Mouse (Mus musculus) C2C12 (cell line): ENCODE measurements around the gene Dda1. TPM values are rescaled to one million over a fixed set of nuclear protein-coding genes. Genes with fewer than 3 reads are reported as not detected.
"Not testable (repeated sequence)": the region's sequence is repeated elsewhere in the genome, so short reads cannot be mapped to it uniquely, and the experiment has no call there.

Source experiments
- H3K27me3 ChIP-seq: one replicate; pipeline ENCODE4 v1.6.1; 2011; ENCODE audit not compliant: control insufficient read depth, insufficient read depth, insufficient read length
- H3K36me3 ChIP-seq: one replicate; pipeline ENCODE4 v1.6.1; 2011; ENCODE audit not compliant: control insufficient read depth, insufficient read depth
- H3K4me3 ChIP-seq: one replicate; pipeline ENCODE4 v1.5.1; 2011; ENCODE audit warnings: mild to moderate bottlenecking, control low read depth; ENCODE audit not compliant: poor library complexity, insufficient read depth, severe bottlenecking
- H3K79me2 ChIP-seq: one replicate; pipeline ENCODE4 v1.6.1; 2011; ENCODE audit not compliant: control insufficient read depth, insufficient read depth
- H3K79me3 ChIP-seq: one replicate; pipeline ENCODE4 v1.6.1; 2011; ENCODE audit warnings: low read depth, control low read depth
- H3ac ChIP-seq: one replicate; pipeline ENCODE3; 2011; ENCODE audit warnings: low read depth; ENCODE audit not compliant: control insufficient read depth, insufficient read length
- CEBPB ChIP-seq: IDR thresholded peaks from one replicate; pipeline ENCODE4 v1.6.1; 2011; ENCODE audit warnings: low read depth, mild to moderate bottlenecking, control low read depth, moderate library complexity
- CTCF ChIP-seq: IDR thresholded peaks from one replicate; pipeline ENCODE4 v1.5.1; 2011; ENCODE audit not compliant: control insufficient read depth, insufficient read depth, insufficient read length
- FOSL1 ChIP-seq: IDR thresholded peaks from one replicate; pipeline ENCODE4 v1.8.0; 2011; ENCODE audit warnings: mild to moderate bottlenecking, low read length; ENCODE audit not compliant: poor library complexity, insufficient read depth, severe bottlenecking
- MAX ChIP-seq: IDR thresholded peaks from one replicate; pipeline ENCODE4 v1.6.1; 2011; ENCODE audit warnings: mild to moderate bottlenecking, control low read depth
- MYOD1 ChIP-seq: IDR thresholded peaks from one replicate; pipeline ENCODE4 v1.6.1; 2011; ENCODE audit warnings: low read depth; ENCODE audit not compliant: control insufficient read depth, insufficient read length
- MYOG ChIP-seq: IDR thresholded peaks from one replicate; pipeline ENCODE4 v1.6.1; 2011; ENCODE audit not compliant: control insufficient read depth, insufficient read length; ENCODE audit errors: extremely low read depth
- USF1 ChIP-seq: IDR thresholded peaks from one replicate; pipeline ENCODE4 v1.6.1; 2011; ENCODE audit warnings: low read depth, mild to moderate bottlenecking, control low read depth, moderate library complexity
- polyA plus RNA-seq: library from polyadenylated mRNA; unstranded; fragments of >200 nt; fragmentation: generic; extraction: Trizol; gene quantifications from one replicate; pipeline ENCODE4 v1.2.1, GENCODE M21; 2012; ENCODE audit warnings: missing spikeins

Dda1 gene
- polyA plus RNA-seq, 1 experiment, result 104 TPM

DNA sequence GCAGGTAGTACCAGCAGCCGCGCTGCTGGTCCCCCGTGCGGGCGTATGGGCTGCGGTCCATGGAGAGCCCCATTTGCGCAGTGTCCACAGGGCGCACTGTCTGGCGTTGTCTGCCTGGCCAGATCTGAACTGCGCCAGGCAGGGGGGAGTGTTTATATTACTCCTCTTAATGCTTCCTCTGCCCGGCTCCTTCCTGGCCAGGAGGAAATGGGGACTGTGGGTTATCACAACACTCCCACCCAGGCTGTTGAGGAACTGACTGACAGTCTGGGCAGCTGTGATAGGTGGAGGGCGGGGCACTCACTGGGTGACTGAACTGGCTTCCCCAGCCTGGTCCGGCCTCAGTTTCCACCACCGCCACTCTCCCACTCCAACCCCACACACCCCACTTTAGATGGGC, 42.6 kb downstream of the Dda1 start, which contains the start of gene Plvap:
Gene Plvap, minus strand, starts transcription at position 109 of the 400 bp plus-strand sequence.
- TF ChIP-seq CTCF (no peak), MYOD1 (no peak), CEBPB (no peak), MYOG (no peak), USF1 (no peak), MAX (no peak), FOSL1 (no peak)
- no peak within 1 kb of the TSS for H3K4me3 ChIP-seq

GRCm38 (mm10) chr8:71513018-71513754, 44.2 kb downstream of the Dda1 start:
- Histone ChIP-seq H3K79me2 (no peaks in the 10 kb centered on the region), H3K27me3 (peaks cover 34% of the 10 kb centered on the region), H3K79me3 (no peaks in the 10 kb centered on the region), H3ac (no peak overlapping the region), H3K4me3 (no peak overlapping the region), H3K36me3 (no peaks in the 10 kb centered on the region)
- TF ChIP-seq MAX, result no peak
- no peak for TF ChIP-seq MYOD1
- TF ChIP-seq FOSL1, result no peak
- no peak for TF ChIP-seq CEBPB
- no peak for TF ChIP-seq USF1
- no peak for TF ChIP-seq CTCF
- TF ChIP-seq MYOG, result no peak

More for the DNA sequence above, 42.6 kb downstream of the Dda1 start, which contains the start of gene Plvap:
- no peaks in the 10 kb centered on the region for H3K79me2 ChIP-seq
- no peaks in the 10 kb centered on the region for H3K79me3 ChIP-seq
- H3K36me3 ChIP-seq, result no peaks in the 10 kb centered on the region
- H3ac ChIP-seq, result no peak within 1 kb of the TSS
- H3K27me3 ChIP-seq, result peaks cover 46% of the 10 kb centered on the region

GRCm38 (mm10) chr8:71515043-71515442, 46.0 kb downstream of the Dda1 start:
- TF ChIP-seq CEBPB (no peak), MAX (no peak), MYOD1 (no peak), USF1 (no peak), FOSL1 (no peak), MYOG (no peak), CTCF (no peak)
- Histone ChIP-seq H3K4me3 (no peak overlapping the region), H3K36me3 (no peaks in the 10 kb centered on the region), H3K27me3 (peaks cover 18% of the 10 kb centered on the region), H3ac (no peak overlapping the region), H3K79me3 (no peaks in the 10 kb centered on the region), H3K79me2 (no peaks in the 10 kb centered on the region)

DNA sequence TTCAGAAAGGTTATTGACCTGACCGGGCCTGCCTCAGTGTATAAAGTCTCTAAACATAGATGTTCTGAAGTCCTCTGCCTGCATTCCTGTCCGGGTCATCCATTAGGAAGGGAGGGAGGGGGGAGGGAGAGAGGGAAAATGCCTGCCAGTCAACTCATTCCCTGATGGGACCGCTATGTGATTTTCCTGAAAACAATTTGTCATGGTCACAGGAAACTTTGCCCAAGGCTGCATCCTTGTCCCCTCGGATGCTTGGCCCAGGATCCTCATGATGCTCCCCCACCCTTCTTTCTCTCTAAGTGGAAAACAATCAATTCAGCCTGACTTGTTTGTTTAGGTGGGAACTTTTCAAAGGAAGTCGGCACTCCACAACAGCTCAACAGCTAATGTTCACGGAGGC, 47.8 kb downstream of the Dda1 start:
- no peak for TF ChIP-seq FOSL1
- no peak for TF ChIP-seq USF1
- TF ChIP-seq MYOD1, result no peak
- no peak for TF ChIP-seq MAX
- TF ChIP-seq MYOG, result no peak
- TF ChIP-seq CTCF, result no peak
- no peak for TF ChIP-seq CEBPB
- no peaks in the 10 kb centered on the region for H3K36me3 ChIP-seq
- no peak overlapping the region for H3K4me3 ChIP-seq
- peaks cover 3% of the 10 kb centered on the region for H3K27me3 ChIP-seq
- no peak overlapping the region for H3ac ChIP-seq
- no peaks in the 10 kb centered on the region for H3K79me3 ChIP-seq
- no peaks in the 10 kb centered on the region for H3K79me2 ChIP-seq

DNA sequence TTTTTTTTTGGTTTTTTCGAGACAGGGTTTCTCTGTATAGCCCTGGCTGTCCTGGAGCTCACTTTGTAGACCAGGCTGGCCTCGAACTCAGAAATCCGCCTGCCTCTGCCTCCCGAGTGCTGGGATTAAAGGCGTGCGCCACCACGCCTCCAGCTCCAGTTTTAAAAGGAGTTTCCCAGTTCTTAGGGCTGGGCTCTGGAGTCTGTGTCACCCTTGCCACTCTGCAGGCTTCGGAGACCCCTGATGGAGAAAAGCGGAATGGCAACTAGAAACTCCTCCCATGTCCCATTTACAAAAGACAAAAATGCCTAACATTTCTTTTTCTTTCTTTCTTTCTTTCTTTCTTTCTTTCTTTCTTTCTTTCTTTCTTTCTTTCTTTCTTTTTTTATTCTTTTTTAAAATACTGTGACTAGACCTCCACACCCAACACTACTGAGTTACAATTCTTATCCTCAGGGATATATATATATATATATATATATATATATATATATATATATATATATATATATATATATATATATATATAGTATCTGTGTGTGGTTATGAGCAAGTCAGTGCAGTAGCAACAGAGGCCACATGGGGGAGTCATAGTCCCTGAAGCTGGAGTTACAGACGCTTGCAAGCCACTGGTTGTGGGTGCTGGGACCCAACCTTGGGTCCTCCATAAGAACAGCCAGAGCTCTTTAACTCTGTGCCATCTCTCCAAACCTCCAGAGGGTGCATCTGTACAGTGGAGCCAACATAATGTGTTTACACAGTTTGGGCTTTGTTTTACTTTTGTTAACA, 50.2 kb downstream of the Dda1 start:
- not testable (repeated sequence) for H3K79me2 ChIP-seq, H3K79me3 ChIP-seq, H3K36me3 ChIP-seq

More for the DNA sequence above, 50.2 kb downstream of the Dda1 start:
- not testable (repeated sequence) for H3ac ChIP-seq, H3K27me3 ChIP-seq, H3K4me3 ChIP-seq
